Mouse (Mus musculus) splenic B cell, adult 2 months (primary cell): ENCODE results near the gene Lsp1.
A peak's percentile ranks its signal among the peaks of the same experiment; 100 is the strongest.

Source experiments
- DNase-seq: peaks from one replicate; pipeline ENCODE4 v3.0.0-alpha.2; 2011; ENCODE audit warnings: low read depth, low spot score
- H3K27me3 ChIP-seq: 2 replicates; pipeline ENCODE4 v1.6.1; 2012; ENCODE audit warnings: mild to moderate bottlenecking, low read length, moderate library complexity, mixed read lengths; ENCODE audit not compliant: control insufficient read depth, poor library complexity, insufficient read depth, severe bottlenecking
- H3K36me3 ChIP-seq: 2 replicates; pipeline ENCODE4 v1.6.1; 2012; ENCODE audit warnings: mild to moderate bottlenecking, low read length, moderate library complexity, mixed read lengths; ENCODE audit not compliant: control insufficient read depth, poor library complexity, insufficient read depth, severe bottlenecking

Lsp1 gene

GRCm38 (mm10) chr7:142520331-142520730, 59.7 kb downstream of the Lsp1 start:
- DNase-seq, result no peak
- no peaks in the 10 kb centered on the region for H3K27me3 ChIP-seq
- H3K36me3 ChIP-seq, result no peaks in the 10 kb centered on the region

DNA sequence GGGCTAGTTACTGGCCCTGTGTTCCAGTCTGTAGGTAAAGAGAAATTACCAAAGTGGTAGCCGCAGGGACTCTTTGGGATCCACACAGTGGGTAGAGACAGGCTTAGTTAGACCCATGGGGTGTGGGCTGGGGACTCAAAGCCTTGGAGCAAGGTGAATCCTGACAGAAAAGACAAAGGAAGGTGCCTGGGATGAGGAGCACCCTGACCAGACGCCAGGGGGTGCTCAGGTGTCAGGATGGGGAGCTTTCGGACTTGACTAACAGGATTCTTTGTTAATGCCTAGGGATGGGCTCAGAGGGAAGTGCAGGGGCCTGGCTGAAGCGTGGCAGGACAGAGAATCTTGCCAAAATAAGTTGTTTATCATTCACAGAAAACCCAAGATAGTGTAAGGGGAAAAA, 61.7 kb downstream of the Lsp1 start:
- no peak for DNase-seq
- Histone ChIP-seq H3K36me3 (no peaks in the 10 kb centered on the region), H3K27me3 (no peaks in the 10 kb centered on the region)

GRCm38 (mm10) chr7:142523200-142523990, 62.8 kb downstream of the Lsp1 start:
- DNase-seq, result no peak
- no peaks in the 10 kb centered on the region for H3K27me3 ChIP-seq
- H3K36me3 ChIP-seq, result no peaks in the 10 kb centered on the region

GRCm38 (mm10) chr7:142525342-142526178, 65.0 kb downstream of the Lsp1 start:
- DNase-seq, result no peak
- Histone ChIP-seq H3K27me3 (no peaks in the 10 kb centered on the region), H3K36me3 (no peaks in the 10 kb centered on the region)

GRCm38 (mm10) chr7:142529350-142529749, 68.7 kb downstream of the Lsp1 start:
- H3K36me3 ChIP-seq, result no peaks in the 10 kb centered on the region
- H3K27me3 ChIP-seq, result no peaks in the 10 kb centered on the region
- no peak for DNase-seq

DNA sequence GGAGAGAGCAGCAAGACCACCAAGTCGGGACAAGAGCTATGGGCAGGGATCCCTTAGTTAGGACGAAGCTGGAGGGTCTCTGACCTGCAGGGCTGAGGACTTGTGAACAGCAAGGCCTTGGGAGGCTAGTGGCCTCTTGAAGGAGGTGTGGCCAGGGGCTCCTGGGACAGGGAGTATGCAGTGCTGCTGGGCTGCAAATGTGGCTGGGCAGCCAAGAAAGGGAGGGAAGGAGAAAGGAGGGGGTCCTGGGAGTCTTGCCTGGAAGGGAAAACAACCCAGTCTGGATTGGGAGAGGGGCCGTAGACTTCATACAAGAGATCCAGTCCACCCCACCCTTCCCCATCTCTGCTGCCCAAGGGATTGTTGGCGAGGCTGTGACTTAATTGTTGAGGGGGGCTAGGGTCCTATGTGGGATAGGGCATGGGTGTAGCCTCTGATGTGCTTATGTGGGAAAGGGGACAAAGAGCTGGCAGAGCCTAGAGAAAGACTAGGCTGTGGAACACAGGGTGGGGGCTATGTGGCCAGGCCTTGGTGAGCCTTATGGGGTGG, 71.4 kb downstream of the Lsp1 start:
- no peak for DNase-seq

DNA sequence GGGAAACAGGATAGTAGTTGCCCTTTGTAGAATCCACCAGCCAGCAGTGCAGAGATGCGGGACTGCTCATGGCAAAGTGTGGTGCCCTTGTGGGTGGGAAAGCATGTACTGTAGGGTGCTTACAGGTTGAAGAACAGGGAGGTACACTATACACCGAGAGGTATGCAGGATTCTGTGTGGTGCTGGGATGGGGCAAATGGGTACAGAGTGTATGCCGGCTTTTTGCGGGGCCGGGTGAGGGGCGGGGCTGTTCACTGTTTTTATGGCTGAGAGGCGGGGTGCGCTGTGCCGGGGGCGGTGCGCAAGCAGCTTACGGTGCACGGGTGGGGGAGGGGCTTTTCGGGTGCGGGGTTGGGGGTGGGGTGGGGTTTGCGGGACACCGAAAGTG, 72.1 kb downstream of the Lsp1 start, which contains the start of gene Mrpl23:
TSS of gene Mrpl23 (plus strand) at position 16 of the 388 bp plus-strand sequence.
- Histone ChIP-seq H3K36me3 (no peaks in the 10 kb centered on the region), H3K27me3 (no peaks in the 10 kb centered on the region)
- no peak for DNase-seq

More for the DNA sequence above, 71.4 kb downstream of the Lsp1 start:
- no peaks in the 10 kb centered on the region for H3K27me3 ChIP-seq
- no peaks in the 10 kb centered on the region for H3K36me3 ChIP-seq

GRCm38 (mm10) chr7:142533059-142533855, 72.6 kb downstream of the Lsp1 start:
- H3K36me3 ChIP-seq, result no peaks in the 10 kb centered on the region
- peak; percentile 92 for DNase-seq
- no peaks in the 10 kb centered on the region for H3K27me3 ChIP-seq

DNA sequence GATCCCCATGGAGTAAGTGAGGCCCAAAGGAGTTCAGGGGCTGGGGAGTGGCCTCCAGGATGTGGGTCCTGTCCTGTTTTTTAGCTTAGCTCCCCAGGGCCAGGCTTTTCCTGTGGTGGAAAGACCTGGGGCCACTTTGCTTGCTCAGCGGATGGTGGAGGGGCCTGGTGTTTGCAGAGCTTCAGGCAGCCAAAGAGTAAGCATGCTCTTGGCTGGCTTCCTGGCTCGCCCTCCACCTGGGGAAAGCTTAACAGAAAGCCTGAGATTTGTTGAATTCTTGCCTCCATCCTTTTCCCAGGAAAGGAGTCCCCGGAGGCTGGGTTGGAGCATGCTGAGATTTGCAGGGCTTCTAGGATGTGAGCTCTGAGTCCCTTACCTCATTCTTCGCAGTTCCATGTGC, 74.5 kb downstream of the Lsp1 start:
- Histone ChIP-seq H3K27me3 (no peaks in the 10 kb centered on the region), H3K36me3 (no peaks in the 10 kb centered on the region; the same call in 1 of the 2 replicates)
- no peak for DNase-seq

DNA sequence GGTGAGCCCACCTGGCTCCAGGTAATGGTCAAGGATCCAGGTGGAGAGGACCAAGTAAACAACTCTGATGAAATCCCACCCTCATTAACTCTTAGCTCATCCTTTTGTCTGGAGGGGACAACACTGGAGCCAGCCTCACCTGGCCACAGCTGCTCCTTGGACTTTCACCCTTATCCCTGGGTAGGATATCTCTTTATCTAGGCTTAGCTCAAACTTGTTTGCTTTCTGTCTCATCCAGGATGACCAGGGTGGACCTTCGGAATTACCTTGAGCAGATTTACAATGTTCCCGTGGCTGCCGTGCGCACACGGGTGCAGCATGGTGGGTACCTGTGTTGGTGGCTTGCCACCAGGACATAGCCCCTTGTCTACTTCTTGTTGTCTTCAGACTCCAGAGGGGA, 75.2 kb downstream of the Lsp1 start:
- no peaks in the 10 kb centered on the region for H3K27me3 ChIP-seq
- no peaks in the 10 kb centered on the region; the same call in 1 of the 2 replicates for H3K36me3 ChIP-seq
- no peak for DNase-seq

- DNase-seq, result no peak
- no peaks in the 10 kb centered on the region; the same call in 1 of the 2 replicates for H3K36me3 ChIP-seq
- H3K27me3 ChIP-seq, result no peaks in the 10 kb centered on the region
Observed at GRCm38 (mm10) chr7:142537181-142537580, 76.6 kb downstream of the Lsp1 start.

GRCm38 (mm10) chr7:142537879-142538278, 77.3 kb downstream of the Lsp1 start:
- no peaks in the 10 kb centered on the region for H3K27me3 ChIP-seq
- peak; percentile 72 for DNase-seq
- no peaks in the 10 kb centered on the region; the same call in 1 of the 2 replicates for H3K36me3 ChIP-seq

DNA sequence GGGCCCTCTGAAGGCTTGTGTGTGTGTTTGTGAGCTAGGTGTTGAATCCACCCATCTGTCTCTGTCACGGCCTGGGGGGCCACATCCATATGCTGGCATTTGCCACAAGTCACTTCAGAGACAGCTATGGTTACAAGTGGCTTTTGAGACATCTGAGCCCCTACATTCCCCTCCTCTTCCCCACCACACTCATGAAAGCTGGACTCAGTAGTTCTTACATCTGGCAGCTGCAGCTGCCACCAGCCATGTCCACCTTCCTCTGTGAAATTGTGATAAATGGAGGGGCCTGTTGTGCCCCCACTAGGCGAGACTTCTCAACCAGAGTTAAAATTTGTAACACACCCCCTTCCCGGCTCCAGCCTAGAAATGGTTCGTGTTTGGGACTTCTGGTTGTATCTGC, 77.7 kb downstream of the Lsp1 start:
- DNase-seq, result no peak
- Histone ChIP-seq H3K36me3 (no peaks in the 10 kb centered on the region; the same call in 1 of the 2 replicates), H3K27me3 (no peaks in the 10 kb centered on the region)

DNA sequence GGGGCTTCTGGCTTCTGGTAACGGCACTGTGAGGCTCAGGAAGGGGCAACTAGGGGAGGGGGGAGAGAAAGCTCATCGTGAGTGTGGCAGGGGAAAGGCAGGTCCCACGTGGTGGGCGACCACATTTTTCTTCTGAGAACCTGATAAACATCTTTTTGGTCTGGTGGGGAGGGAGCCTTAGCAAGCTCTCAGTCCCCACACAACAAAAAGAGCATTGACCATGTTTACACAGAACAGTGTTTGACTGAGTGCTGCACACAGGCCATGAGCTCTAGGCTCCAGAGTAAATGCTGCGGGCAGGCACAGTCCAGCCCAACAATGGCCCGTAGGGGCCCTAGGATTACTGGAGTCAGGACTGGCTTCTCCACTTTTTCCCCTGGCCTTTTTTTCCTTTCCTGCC, 78.2 kb downstream of the Lsp1 start:
- H3K36me3 ChIP-seq, result no peaks in the 10 kb centered on the region; the same call in 1 of the 2 replicates
- no peak for DNase-seq
- H3K27me3 ChIP-seq, result no peaks in the 10 kb centered on the region
